Mouse (Mus musculus): ENCODE data around the gene Tle2. TPM values are rescaled to one million over a fixed set of nuclear protein-coding genes. Genes with fewer than 3 reads are reported as not detected.

Gene Tle2
- polyA plus RNA-seq, 1 experiment from 2014 or later: 15.1 TPM

DNA sequence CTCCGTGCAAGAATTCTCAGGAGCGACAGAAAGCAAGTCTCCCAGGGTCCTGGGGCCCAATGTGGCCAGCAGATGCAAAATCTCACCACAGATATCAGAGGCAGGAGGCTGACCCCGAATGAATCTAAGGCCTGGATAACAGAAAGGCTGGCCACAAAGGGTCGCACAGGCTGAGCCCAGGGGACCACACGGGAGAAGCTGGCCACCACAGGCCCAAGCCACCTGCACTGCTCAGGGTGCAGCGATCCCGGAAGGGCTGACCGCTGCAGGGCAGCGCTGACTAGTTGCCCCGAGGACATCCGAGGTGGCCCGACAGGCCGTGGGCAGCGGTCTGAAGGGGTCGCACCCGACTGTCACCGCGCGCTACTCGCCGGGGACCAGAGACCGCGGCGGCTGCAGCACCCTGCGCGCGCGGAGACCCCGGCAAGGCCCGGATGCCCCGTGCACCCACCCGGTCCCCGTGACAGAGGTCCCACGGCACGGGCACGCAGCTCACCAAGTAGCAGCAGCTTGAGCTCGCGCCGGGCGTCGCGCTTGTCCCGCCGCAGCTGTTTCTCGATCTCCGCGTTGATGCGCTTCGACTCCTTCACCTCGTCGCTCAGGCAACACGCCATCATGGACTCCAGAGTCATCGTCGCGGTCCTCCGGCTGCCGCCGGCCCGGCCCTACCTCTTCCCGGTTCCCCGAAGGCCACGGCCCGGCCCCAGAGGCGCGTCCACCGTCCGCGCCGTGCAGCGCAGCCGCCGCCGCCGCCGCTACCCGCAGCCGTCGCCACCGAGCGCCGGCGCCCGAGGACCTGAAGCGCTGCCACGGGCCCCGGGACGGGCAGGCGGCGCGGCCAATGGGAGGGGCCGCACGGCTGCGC is 29.8 kb upstream of the Tle2 start:
- Histone ChIP-seq H3K4me1 (peaks cover 42% of the 10 kb centered on the region), H3K4me3 (peak overlapping the region; percentile 86), H3K27me3 (no peaks in the 10 kb centered on the region), H3K27ac (peak overlapping the region; percentile 80), H3K4me2 (peak overlapping the region; percentile 99), H3K9ac (peak overlapping the region; percentile 85), H3K9me3 (replicated peaks) (no peaks in the 10 kb centered on the region), H3K36me3 (ENCODE audit: poor library complexity, severe bottlenecking) (peaks cover 12% of the 10 kb centered on the region; the same call in 1 of the 2 replicates)
- WGBS: under 1% methylated on average over 85 of the region's 93 CpGs
- ATAC-seq: peak; percentile 14

DNA sequence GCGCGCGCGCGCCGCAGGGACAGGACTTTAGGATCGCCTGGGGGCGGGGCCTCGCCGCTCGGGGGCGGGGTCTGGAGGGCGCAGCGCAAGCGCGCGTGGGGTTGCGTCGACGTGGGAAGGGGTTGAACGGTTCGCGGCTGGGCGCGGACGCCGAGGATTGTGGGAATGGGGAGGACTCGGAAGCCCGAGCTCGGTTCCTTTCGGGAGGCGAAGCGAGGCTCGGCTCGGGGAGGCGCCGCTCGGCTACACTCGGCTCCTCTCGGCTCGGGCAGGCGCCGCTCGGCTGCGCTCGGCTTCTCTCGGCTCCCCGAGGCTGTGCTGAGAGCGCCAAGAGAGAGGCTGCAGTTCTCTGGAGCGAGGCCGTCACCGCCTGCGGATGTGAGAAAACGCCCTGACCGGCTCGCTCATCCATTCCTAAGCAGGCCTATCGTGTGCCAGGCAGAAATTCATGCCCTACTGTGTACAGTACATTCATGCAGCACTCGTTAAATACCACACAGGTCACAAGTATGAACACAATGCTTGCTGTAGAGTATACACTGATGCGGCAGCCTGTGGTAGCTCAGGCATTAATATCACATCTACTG is 29.1 kb upstream of the Tle2 start, which contains the start of gene Gna11:
TSS of gene Gna11 (minus strand) at position 30 of the 587 bp plus-strand sequence.
- no peaks in the 10 kb centered on the region for H3K27me3 ChIP-seq
- peak within 1 kb of the TSS; percentile 99 for H3K4me2 ChIP-seq
- ATAC-seq: peak; percentile 97
- H3K4me3 ChIP-seq: peak within 1 kb of the TSS; percentile 86
- H3K9me3 ChIP-seq (replicated peaks): no peaks in the 10 kb centered on the region
- peak within 1 kb of the TSS; percentile 85 for H3K9ac ChIP-seq
- H3K27ac ChIP-seq: peak within 1 kb of the TSS; percentile 93
- peaks cover 9% of the 10 kb centered on the region; the same call in 1 of the 2 replicates for H3K36me3 ChIP-seq (ENCODE audit: poor library complexity, severe bottlenecking)
- 1% methylated on average over 58 of the region's 59 CpGs for WGBS
- peaks cover 42% of the 10 kb centered on the region for H3K4me1 ChIP-seq

DNA sequence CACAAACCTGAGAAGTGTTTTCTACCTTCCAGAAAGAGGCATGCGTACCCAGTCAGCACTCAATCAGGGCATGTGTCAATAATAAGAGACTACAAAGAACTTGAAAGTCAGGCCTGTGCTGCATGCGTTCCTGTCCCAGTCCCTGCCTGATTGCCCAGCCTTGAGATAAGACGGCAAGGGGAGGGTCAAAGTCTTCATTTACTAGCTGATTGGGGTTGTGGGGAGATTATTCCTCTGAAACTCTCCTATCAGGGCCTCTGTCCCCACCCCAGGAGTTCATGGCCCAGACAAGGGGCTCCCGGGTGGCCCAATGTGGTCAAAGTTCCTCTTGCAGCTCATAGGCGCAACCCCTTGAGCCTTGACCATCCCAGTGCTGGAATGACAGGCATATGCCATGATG is 28.0 kb upstream of the Tle2 start:
- H3K4me3 ChIP-seq: no peak overlapping the region
- H3K27ac ChIP-seq: no peak overlapping the region
- H3K9me3 ChIP-seq (replicated peaks): no peaks in the 10 kb centered on the region
- H3K9ac ChIP-seq: 0 out of 2 replicates have a peak overlapping the region, but pooled peaks have one; percentile 2
- H3K36me3 ChIP-seq (ENCODE audit: poor library complexity, severe bottlenecking): peaks cover 8% of the 10 kb centered on the region; the same call in 1 of the 2 replicates
- WGBS: 85% methylated on average over 5 of the region's 5 CpGs
- no peak overlapping the region for H3K4me2 ChIP-seq
- H3K4me1 ChIP-seq: peaks cover 37% of the 10 kb centered on the region
- no peaks in the 10 kb centered on the region for H3K27me3 ChIP-seq
- no peak for ATAC-seq

DNA sequence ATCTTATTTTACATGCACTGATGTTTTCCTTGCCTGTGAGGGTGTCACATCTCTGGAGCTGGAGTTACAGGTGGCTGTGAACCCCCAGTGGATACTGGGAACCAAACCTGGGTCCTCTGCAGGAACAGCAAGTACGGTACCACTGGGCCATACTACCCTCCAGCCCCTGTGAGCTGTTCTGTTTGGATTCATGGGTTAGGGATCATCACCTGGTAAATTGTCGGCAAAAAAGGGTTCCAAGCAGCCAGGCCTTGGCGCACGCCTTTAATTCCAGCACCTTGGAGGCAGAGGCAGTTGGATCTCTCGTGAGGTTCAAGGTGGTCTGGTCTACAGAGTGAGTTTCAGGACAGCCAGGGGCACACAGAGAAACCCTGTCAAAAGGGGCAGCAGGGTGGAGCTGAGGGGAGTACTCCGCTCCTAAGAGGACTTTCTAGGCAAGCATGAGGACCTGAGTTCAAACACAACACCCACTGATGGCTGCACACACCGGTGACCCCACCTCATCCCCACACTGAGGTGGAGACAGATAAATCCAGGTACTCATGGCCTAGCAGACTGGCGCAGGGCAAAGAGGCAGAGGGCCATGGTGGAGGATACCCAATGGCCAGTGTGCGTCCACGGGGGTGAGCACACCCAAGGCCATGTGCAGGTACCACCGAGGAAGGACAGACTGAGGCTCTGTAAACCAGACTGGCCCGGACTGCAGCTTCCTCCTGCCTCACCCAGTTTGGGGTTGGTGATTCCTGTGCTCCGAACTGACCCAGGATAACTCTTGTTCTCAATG is 27.4 kb upstream of the Tle2 start:
- Histone ChIP-seq H3K4me3 (no peak overlapping the region), H3K27ac (no peak overlapping the region), H3K4me1 (peaks cover 30% of the 10 kb centered on the region), H3K36me3 (ENCODE audit: poor library complexity, severe bottlenecking) (peaks cover 4% of the 10 kb centered on the region; the same call in 1 of the 2 replicates), H3K27me3 (no peaks in the 10 kb centered on the region), H3K9ac (0 out of 2 replicates have a peak overlapping the region, but pooled peaks have one; percentile 8), H3K9me3 (replicated peaks) (no peaks in the 10 kb centered on the region), H3K4me2 (no peak overlapping the region)
- WGBS: 91% methylated on average over 13 of the region's 13 CpGs
- no peak for ATAC-seq

DNA sequence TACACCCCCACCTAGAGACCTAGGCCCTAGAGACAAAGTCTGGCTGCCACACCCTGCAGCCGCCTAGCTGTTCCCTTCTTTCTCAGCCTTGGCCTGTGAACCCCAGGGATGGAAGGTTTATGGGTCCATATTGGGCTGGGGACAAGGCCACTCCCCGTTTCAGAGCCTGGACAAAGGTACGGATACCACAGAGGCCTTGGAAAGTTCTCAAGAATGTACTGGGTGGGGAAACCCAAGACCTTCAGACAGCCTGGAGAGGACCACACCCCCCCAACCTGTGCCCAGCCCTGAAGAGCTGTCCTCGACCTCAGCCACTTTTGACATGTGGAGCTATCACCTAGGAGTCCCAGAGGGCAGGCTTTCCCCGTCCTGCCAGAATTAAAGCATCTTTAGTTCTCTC is 25.4 kb upstream of the Tle2 start:
- peaks cover 3% of the 10 kb centered on the region; the same call in 1 of the 2 replicates for H3K9me3 ChIP-seq (replicated peaks)
- H3K27ac ChIP-seq: no peak overlapping the region
- H3K4me2 ChIP-seq: no peak overlapping the region
- H3K4me3 ChIP-seq: no peak overlapping the region
- H3K36me3 ChIP-seq (ENCODE audit: poor library complexity, severe bottlenecking): no peaks in the 10 kb centered on the region
- 0 out of 2 replicates have a peak overlapping the region, but pooled peaks have one; percentile 0 for H3K9ac ChIP-seq
- peaks cover 11% of the 10 kb centered on the region for H3K4me1 ChIP-seq
- 65% methylated on average over 5 of the region's 5 CpGs for WGBS
- H3K27me3 ChIP-seq: no peaks in the 10 kb centered on the region
- ATAC-seq: no peak

DNA sequence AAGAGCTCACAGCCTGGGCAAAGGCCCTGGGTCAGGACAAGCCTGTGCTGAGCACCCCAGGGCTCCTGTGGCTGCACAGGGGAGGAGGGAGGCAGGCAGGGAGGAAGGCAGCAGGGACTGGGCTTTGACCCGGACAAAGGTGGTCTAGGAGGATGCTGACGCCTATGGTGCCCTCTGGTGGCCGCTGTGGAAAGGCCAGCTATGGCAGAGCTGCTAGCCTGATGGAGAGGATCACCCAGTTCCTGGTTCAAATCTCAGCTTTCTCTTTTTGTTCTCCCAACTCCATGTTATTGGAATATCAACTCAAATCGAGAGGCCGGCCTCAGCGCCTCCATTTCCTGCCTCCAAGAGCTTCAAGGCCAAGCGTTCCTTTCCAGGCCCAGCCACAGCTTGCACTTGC is 24.1 kb upstream of the Tle2 start:
- H3K4me1 ChIP-seq: 0 out of 2 replicates have a peak, but pooled peaks cover 6% of the 10 kb centered on the region
- H3K9me3 ChIP-seq (replicated peaks): peaks cover 3% of the 10 kb centered on the region; the same call in 1 of the 2 replicates
- no peak overlapping the region for H3K4me3 ChIP-seq
- no peaks in the 10 kb centered on the region for H3K27me3 ChIP-seq
- ATAC-seq: no peak
- H3K9ac ChIP-seq: no peak overlapping the region
- no peaks in the 10 kb centered on the region for H3K36me3 ChIP-seq (ENCODE audit: poor library complexity, severe bottlenecking)
- 8% methylated on average over 7 of the region's 7 CpGs for WGBS
- H3K27ac ChIP-seq: no peak overlapping the region
- no peak overlapping the region for H3K4me2 ChIP-seq

DNA sequence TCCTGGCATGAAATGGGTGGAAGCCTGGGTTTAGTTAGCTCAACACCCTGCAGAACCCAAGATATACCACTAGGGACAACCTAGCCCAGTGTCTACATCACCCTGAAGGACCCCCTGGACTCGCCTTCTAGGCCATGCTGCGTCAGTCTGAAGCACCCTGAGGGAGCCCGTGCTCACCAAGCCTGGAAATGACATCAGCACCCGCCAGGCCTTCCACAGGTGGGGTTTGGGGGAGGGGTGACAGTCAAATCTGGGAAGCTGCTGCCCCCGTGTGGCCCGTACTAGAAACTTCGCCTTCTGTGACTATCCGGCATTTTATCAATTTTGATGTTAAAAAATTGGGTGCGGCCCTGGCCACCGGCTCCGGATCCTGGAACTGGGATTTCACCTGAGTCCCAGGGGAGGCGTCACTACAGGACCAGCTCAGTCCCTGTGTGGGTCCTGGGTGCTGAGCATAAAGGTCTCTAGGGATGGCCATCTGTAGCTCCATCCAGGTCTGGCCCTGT is 22.7 kb upstream of the Tle2 start:
- Histone ChIP-seq H3K4me1 (no peaks in the 10 kb centered on the region), H3K4me3 (no peak overlapping the region), H3K27me3 (no peaks in the 10 kb centered on the region), H3K9ac (no peak overlapping the region), H3K4me2 (no peak overlapping the region), H3K27ac (no peak overlapping the region), H3K36me3 (ENCODE audit: poor library complexity, severe bottlenecking) (no peaks in the 10 kb centered on the region), H3K9me3 (replicated peaks) (peaks cover 6% of the 10 kb centered on the region; the same call in 1 of the 2 replicates)
- peak; percentile 83 for ATAC-seq
- 4% methylated on average over 12 of the region's 12 CpGs for WGBS

DNA sequence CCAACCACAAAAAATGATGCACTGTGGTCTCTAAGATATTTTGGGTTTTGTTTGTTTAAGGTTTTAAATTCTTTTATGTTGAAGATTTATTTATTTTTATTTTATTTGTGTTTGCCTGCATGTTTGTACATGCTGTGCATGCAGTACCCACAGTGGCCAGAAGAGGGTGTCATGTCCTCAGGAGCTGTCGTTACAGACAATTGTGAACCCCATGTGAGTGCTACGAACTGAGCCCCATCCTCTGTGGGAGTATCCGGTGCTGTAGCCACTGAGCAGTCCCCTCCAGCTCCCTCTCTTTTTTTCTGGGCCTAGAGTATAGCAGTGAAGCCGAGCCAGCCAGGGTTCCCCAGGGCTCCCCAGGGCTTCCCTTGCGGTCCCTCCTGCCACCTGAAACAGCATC is 21.1 kb upstream of the Tle2 start:
- Histone ChIP-seq H3K36me3 (ENCODE audit: poor library complexity, severe bottlenecking) (no peaks in the 10 kb centered on the region), H3K9me3 (replicated peaks) (peaks cover 6% of the 10 kb centered on the region; the same call in 1 of the 2 replicates), H3K4me3 (no peak overlapping the region), H3K4me1 (no peaks in the 10 kb centered on the region), H3K4me2 (no peak overlapping the region), H3K9ac (no peak overlapping the region), H3K27ac (no peak overlapping the region), H3K27me3 (no peaks in the 10 kb centered on the region)
- no peak for ATAC-seq
- 87% methylated on average over 5 of the region's 5 CpGs for WGBS

DNA sequence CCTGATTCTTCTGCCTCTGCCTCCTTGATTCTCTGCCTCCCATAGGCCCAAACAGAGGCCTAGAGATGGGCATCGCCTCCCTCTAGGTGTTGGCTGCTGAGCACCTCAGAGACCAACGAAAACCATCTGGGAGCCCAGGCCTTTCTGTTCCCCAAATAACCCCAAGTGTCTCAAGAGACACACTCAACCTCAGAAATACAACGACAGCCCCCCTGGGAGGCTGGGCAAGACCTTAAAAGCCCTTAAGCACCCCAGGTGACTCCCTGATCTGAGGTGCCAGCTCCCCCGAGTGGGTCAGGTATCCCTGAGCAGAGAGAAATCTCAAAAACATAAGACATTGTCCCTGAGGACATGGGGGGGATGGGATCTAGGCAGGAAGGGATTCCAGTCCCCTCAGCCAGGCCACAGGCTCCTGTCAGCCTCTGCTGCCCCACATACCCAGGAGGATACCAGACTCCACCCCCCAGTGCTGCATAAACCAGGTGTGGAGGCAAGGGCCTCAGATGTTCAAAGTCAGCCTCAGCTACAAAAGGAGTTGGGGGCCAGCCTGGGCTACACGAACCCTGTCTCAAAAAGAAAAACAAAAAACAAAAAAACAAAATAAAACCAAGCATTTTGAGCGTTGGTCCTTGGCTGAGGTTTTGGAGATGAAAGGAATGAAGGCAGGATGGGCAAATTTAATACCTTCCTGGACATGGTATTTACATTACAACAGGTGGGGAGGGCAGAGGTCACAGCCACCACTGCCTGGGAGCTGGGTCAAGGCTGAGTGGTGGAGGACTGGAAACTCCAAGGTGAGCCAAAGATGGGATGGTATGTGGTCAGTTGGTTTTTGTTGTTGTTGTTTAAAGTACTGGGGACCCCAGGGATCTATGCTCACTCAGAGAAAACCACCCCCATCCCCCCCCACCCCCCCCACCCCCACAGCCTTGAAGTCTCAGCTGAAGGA is 20.3 kb upstream of the Tle2 start:
- no peak overlapping the region for H3K4me2 ChIP-seq

DNA sequence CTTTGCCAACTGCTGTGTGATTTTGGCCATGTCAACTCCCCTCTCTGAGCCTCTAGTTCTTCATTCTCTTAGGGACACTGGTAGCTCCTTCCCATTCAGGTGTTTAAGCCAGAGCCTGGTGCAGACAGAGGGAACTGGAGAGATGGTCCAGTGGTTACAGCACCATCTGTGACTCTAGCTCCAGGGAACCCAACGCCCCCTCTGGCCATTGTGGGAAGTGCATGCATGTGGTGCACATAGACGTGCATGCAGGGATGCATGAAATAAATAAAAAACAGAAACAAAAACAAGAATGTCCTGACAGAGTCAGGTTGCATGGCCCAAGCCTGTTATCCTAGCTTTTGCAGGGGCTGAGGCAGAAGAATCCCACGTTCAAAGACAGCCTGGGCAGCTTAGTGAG is 18.1 kb upstream of the Tle2 start:
- Histone ChIP-seq H3K4me2 (no peak overlapping the region), H3K36me3 (ENCODE audit: poor library complexity, severe bottlenecking) (peaks cover 4% of the 10 kb centered on the region), H3K27ac (no peak overlapping the region), H3K4me1 (peaks cover 17% of the 10 kb centered on the region), H3K27me3 (no peaks in the 10 kb centered on the region), H3K9me3 (replicated peaks) (peaks cover 6% of the 10 kb centered on the region; the same call in 1 of the 2 replicates), H3K9ac (no peak overlapping the region), H3K4me3 (no peak overlapping the region)
- no peak for ATAC-seq
- 87% methylated on average over 3 of the region's 3 CpGs for WGBS

More for the DNA sequence above, 20.3 kb upstream of the Tle2 start:
- Histone ChIP-seq H3K9ac (no peak overlapping the region), H3K36me3 (ENCODE audit: poor library complexity, severe bottlenecking) (no peaks in the 10 kb centered on the region), H3K27ac (no peak overlapping the region), H3K4me1 (0 out of 2 replicates have a peak, but pooled peaks cover 5% of the 10 kb centered on the region), H3K9me3 (replicated peaks) (peaks cover 6% of the 10 kb centered on the region; the same call in 1 of the 2 replicates), H3K4me3 (no peak overlapping the region), H3K27me3 (no peaks in the 10 kb centered on the region)
- WGBS: 88% methylated on average over 6 of the region's 6 CpGs
- ATAC-seq: no peak

DNA sequence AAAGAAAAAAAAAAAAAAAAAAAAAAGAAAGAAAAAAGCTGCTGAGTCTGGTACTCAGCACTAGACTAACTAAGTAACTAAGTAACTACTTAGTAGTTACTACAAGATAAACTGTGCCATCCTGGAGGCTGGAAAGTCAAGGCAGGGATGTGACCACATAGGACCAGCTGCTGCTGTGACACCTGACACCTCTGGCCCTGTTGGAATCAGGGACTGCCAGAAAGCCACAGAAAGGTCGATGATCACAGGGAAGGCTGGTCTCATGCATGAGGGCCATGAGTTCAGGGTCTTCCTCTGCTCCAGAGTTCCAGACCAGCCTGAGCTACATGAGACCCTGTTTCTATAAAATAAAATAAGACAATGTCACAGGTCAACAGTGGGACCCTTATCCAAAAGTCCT is 16.9 kb upstream of the Tle2 start:
- Histone ChIP-seq H3K4me1 (peaks cover 29% of the 10 kb centered on the region), H3K36me3 (ENCODE audit: poor library complexity, severe bottlenecking) (peaks cover 14% of the 10 kb centered on the region), H3K9ac (no peak overlapping the region), H3K27me3 (no peaks in the 10 kb centered on the region), H3K27ac (no peak overlapping the region), H3K4me2 (no peak overlapping the region), H3K4me3 (no peak overlapping the region), H3K9me3 (replicated peaks) (peaks cover 6% of the 10 kb centered on the region; the same call in 1 of the 2 replicates)
- no peak for ATAC-seq
- 71% methylated on average over 1 of the region's 1 CpGs for WGBS

All from forebrain, embryonic 13.5 days (tissue).